Mouse (Mus musculus): ENCODE results near the gene Mgat4a. TPM values are rescaled to one million over a fixed set of nuclear protein-coding genes. Genes with fewer than 3 reads are reported as not detected.

Gene Mgat4a
- polyA plus RNA-seq, 1 experiment from 2014 or later, result 4.2 TPM

DNA sequence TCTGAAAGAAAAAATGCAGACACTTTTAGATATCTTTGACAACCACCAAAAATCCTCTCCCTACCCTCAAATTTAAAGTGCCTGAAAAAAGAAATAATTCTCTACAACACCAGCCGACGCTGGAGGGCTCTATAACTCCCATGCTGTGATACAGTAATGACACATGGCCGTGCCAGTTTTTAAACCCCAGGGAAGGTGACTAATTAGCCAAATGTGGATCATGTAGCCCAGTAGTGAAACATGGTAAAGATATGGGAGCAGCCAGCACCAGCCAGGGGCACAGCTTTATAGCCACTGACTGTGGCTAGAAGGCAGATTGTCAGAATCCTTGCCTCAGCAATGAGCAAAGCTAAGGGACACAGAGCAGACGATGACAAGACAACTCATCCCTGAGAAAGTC, 19.5 kb upstream of the Mgat4a start:
- no peak overlapping the region for H3K4me3 ChIP-seq
- no peak overlapping the region; the same call in 1 of the 2 replicates for H3K27ac ChIP-seq
- no peak overlapping the region for H3K9ac ChIP-seq
- H3K4me1 ChIP-seq, result peaks cover 1% of the 10 kb centered on the region; the same call in 1 of the 2 replicates
- H3K9me3 ChIP-seq, result no peaks in the 10 kb centered on the region
- H3K36me3 ChIP-seq, result no peaks in the 10 kb centered on the region
- H3K4me2 ChIP-seq (replicated peaks), result no peak overlapping the region
- no peaks in the 10 kb centered on the region for H3K27me3 ChIP-seq (replicated peaks)
- WGBS, result 85% methylated on average over 4 of the region's 4 CpGs
- no peak for ATAC-seq (ENCODE audit: low FRiP score, low read depth)

DNA sequence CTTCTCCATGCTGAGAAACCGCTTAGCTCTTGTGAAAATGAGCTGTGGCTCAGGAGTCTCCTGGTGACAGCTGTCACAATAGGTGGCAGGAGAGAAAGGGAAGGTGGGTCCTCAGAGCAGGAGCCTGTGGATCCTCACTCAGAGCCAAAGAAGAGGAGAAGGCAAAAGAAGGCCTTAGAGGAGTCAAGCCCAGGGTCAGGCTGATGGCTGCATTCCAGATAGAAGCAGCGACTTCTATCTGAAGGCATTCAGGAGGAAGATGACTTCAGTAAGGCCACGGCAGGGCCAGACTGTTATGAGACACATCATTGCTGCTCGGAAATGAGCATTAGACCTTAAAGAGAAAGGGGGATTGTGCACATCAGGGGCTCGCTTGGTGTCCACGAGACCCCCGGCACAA, 11.2 kb upstream of the Mgat4a start:
- Histone ChIP-seq H3K4me2 (replicated peaks) (no peak overlapping the region), H3K36me3 (no peaks in the 10 kb centered on the region), H3K4me1 (no peaks in the 10 kb centered on the region), H3K9me3 (no peaks in the 10 kb centered on the region), H3K27ac (no peak overlapping the region), H3K9ac (no peak overlapping the region), H3K27me3 (replicated peaks) (no peaks in the 10 kb centered on the region), H3K4me3 (no peak overlapping the region)
- 89% methylated on average over 7 of the region's 7 CpGs for WGBS
- no peak for ATAC-seq (ENCODE audit: low FRiP score, low read depth)

DNA sequence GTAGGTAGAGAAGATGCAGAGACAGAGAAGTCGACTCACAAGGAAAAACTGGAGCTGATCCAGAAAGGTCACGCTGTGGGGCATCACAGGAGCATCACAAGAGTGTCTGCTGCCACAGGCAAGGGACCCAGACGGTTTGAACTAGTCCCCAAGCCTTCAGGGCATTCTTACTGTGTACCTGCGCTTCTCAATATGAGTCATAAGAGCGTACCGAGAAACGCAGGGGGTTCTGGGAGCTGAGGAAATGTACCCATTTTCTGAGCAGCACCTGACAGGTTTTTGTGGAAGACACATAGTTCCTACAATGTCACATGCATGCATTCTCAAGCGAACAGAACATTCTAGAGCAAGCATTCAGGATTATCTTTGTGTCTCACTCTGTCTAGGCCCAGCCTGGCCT, 8.7 kb upstream of the Mgat4a start:
- H3K4me1 ChIP-seq, result no peaks in the 10 kb centered on the region
- H3K9ac ChIP-seq, result no peak overlapping the region
- 89% methylated on average over 8 of the region's 8 CpGs for WGBS
- no peak for ATAC-seq (ENCODE audit: low FRiP score, low read depth)
- H3K27me3 ChIP-seq (replicated peaks), result no peaks in the 10 kb centered on the region
- H3K4me2 ChIP-seq (replicated peaks), result no peak overlapping the region
- no peak overlapping the region for H3K4me3 ChIP-seq
- H3K36me3 ChIP-seq, result no peaks in the 10 kb centered on the region
- H3K9me3 ChIP-seq, result no peaks in the 10 kb centered on the region
- H3K27ac ChIP-seq, result no peak overlapping the region

DNA sequence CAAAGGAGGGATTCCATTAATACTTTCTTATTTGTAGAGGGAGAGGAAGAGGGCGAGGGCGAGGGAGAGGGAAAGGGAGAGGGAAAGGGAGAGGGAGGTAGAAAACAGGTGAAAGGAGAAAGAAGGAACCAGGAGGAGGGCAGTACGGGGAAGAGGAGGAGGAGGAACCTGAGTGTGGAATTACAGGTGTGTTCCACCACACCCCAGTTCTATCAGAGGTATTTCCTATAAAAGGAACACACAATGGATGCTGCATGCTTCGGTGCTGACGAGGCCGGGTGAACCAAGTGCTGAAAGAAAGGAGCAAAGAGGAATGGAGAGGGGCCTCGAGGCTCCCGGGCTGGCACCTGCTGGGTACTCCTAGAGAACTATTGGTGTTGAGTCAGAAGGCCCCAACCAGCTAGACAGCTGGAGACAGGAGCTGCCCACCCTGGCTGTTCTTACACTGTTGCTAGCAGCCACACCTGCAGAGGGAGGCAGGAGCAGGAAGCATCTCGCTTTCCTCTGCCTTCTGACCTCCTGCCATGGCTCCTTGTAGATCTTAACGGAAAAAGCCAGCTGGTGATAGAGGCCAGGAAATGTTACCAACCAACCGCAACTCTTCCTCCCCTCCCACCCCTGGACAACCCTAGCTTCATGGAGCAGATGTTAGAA, 5.7 kb upstream of the Mgat4a start:
- H3K4me1 ChIP-seq, result peaks cover 4% of the 10 kb centered on the region; the same call in 1 of the 2 replicates
- H3K9me3 ChIP-seq, result no peaks in the 10 kb centered on the region
- H3K36me3 ChIP-seq, result no peaks in the 10 kb centered on the region
- 80% methylated on average over 11 of the region's 11 CpGs for WGBS
- no peak for ATAC-seq (ENCODE audit: low FRiP score, low read depth)
- peaks cover 6% of the 10 kb centered on the region for H3K27me3 ChIP-seq (replicated peaks)
- no peak overlapping the region for H3K27ac ChIP-seq
- no peak overlapping the region for H3K4me3 ChIP-seq
- H3K9ac ChIP-seq, result no peak overlapping the region
- H3K4me2 ChIP-seq (replicated peaks), result no peak overlapping the region

DNA sequence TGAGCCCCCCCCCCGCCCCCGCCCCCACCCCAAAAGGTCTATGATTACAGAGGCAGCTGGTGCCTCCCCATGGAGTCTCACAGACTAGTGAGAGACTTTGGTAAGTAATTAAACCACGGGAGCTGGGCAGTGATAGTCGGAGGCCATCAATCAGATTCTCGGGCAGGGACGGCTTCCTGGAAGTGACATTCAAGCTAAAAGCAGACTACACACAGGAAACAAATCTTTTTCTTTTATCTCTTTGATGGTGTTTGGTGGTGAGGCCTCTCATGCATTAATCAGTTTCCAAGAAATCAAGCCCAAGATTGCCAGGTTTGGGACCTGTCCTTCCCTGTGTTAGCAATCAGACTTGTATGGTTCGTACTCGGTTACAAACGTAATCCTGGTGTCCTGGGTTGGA, 3.4 kb upstream of the Mgat4a start:
- Histone ChIP-seq H3K9ac (no peak overlapping the region), H3K36me3 (no peaks in the 10 kb centered on the region), H3K4me3 (no peak overlapping the region), H3K4me1 (peaks cover 4% of the 10 kb centered on the region; the same call in 1 of the 2 replicates), H3K4me2 (replicated peaks) (no peak overlapping the region), H3K27me3 (replicated peaks) (peaks cover 6% of the 10 kb centered on the region), H3K9me3 (no peaks in the 10 kb centered on the region), H3K27ac (no peak overlapping the region)
- 23% methylated on average over 9 of the region's 9 CpGs for WGBS
- no peak for ATAC-seq (ENCODE audit: low FRiP score, low read depth)

DNA sequence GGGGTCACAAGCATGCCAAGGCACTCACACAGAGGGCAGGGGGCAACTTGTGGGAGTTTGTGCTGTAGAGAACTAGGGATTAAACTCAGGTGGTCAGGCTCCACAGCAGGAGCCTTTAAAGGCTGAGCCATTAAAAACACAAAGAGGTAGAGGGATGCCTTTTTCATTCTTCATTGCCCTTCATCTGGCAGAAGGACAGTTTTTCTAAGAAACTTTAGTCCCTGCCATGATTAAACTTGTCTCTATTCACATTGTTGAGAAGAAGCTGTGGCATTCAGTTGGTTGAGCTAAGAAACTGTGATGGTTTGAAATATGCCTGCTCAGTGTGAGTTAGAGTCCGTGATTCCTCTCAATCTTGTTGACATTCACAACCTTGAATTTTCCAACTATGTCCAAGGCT, 2.2 kb upstream of the Mgat4a start:
- 28% methylated on average over 1 of the region's 1 CpGs for WGBS
- Histone ChIP-seq H3K4me3 (no peak overlapping the region), H3K27me3 (replicated peaks) (peaks cover 6% of the 10 kb centered on the region), H3K36me3 (no peaks in the 10 kb centered on the region), H3K27ac (no peak overlapping the region), H3K4me1 (peaks cover 4% of the 10 kb centered on the region; the same call in 1 of the 2 replicates), H3K9ac (no peak overlapping the region), H3K9me3 (no peaks in the 10 kb centered on the region), H3K4me2 (replicated peaks) (no peak overlapping the region)
- no peak for ATAC-seq (ENCODE audit: low FRiP score, low read depth)

DNA sequence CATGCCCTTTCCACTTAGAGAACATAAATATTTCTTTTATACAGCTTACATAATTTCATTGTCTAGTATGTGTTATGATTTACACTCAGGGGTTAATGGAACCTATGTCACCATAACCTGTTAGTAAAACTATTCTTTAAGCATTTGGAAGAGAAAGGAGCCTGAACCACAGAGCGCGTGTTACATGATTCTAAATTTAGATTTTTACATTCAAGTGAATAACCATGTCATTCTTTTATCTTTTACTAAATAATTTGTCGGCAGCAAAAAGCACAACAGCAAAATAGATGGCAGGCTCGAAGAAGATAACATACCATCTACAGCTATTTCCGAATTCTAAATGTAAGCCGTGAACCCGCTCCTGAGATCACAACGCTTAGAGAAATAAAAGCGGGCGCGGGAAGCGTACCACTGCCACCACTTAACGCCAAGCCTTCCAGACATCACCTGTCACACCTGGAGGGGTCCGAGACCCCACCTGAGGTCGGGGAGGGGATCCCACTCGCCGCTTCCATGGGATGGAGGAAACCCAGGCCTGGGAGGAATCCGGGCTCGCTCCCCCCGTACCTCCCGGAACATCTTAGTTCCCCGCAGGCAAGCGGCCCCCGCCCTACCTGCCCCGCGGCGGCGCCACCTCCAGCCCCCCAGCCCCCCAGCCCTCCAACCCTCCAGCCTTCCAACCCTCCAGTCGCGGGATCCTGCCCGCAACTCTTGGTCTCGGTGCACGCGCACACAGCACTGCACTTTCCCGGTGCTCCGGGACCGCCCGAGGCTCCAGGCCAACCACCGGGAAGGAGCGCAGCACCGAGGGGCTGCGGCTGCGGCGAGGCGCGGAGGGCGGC, 627 bp downstream of the Mgat4a start:
- no peaks in the 10 kb centered on the region for H3K9me3 ChIP-seq
- no peak overlapping the region for H3K27ac ChIP-seq
- peaks cover 6% of the 10 kb centered on the region for H3K27me3 ChIP-seq (replicated peaks)
- WGBS, result 4% methylated on average over 47 of the region's 47 CpGs
- peak overlapping the region; percentile 97 for H3K4me2 ChIP-seq (replicated peaks)
- H3K36me3 ChIP-seq, result no peaks in the 10 kb centered on the region
- peak; percentile 76 for ATAC-seq (ENCODE audit: low FRiP score, low read depth)
- H3K4me3 ChIP-seq, result peak overlapping the region; percentile 70
- peaks cover 4% of the 10 kb centered on the region; the same call in 1 of the 2 replicates for H3K4me1 ChIP-seq
- H3K9ac ChIP-seq, result peak overlapping the region; percentile 74

DNA sequence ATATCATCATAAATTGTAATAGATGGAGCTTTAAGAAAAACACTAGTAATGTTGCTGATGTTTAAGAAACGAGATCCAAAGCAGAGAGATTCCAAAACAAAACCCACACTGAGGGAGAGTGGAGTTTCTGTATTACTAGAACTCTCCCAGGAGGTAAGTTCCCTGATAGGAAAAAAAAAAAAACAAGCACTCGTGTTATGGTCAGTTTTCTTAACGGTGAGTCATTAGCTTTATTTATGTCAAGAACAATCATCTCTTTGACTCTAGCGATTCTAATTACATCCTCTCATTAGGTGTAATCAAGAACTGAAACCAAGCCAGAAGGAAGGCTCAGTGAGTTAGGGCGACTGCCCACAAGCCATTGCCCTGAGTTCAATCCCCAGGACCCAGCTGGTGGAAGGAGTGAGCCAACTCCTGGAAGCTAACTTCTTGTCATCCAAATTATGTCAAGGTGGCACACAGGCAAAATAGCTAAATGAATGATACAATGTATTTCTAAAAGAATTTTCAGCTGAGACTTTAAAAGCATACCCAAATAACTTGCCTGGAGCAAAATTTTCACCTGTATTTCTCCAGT, 6.2 kb downstream of the Mgat4a start:
- H3K36me3 ChIP-seq, result no peaks in the 10 kb centered on the region
- no peaks in the 10 kb centered on the region for H3K9me3 ChIP-seq
- no peaks in the 10 kb centered on the region for H3K27me3 ChIP-seq (replicated peaks)
- WGBS, result 33% methylated on average over 5 of the region's 5 CpGs
- no peak for ATAC-seq (ENCODE audit: low FRiP score, low read depth)
- no peak overlapping the region for H3K4me2 ChIP-seq (replicated peaks)
- H3K4me1 ChIP-seq, result no peaks in the 10 kb centered on the region
- H3K9ac ChIP-seq, result no peak overlapping the region
- H3K27ac ChIP-seq, result no peak overlapping the region
- no peak overlapping the region for H3K4me3 ChIP-seq

DNA sequence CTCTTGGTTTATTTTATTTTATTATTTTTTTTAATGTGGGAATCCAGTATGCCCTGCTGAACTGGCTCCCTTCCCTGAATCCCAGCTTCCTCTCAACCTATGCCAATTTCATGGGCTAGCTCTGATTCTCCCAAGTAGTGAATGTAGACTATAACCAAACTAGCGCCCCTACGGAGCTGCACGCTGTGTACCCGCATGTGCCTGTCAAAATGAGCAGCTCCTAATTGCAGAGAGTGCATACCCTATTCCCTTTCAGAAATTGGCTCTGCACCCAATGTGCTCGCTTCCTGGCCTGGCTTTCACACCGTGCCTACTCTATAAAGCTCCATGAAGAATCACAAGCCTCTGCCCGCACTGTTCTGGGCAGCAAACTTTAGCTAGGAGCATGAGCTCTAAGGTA, 7.6 kb downstream of the Mgat4a start:
- WGBS, result 91% methylated on average over 7 of the region's 7 CpGs

DNA sequence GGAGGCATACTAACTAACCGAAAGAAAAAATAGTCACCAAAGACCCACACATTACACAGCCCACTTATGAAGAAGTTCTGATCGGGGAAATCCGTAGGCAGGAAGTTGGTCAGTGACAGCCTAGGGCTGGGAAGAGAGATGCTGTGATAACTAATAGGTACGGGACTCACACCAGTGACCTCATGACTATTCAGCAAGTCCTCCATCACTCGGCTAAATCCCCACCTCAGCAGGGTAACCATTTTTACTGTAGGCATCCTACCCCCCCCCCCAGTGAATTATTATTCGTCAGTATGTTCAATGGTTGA, 8.3 kb downstream of the Mgat4a start:
- Histone ChIP-seq H3K4me3 (no peak overlapping the region), H3K36me3 (no peaks in the 10 kb centered on the region)

More for the DNA sequence above, 7.6 kb downstream of the Mgat4a start:
- no peaks in the 10 kb centered on the region for H3K9me3 ChIP-seq
- H3K27me3 ChIP-seq (replicated peaks), result no peaks in the 10 kb centered on the region
- H3K36me3 ChIP-seq, result no peaks in the 10 kb centered on the region
- no peak for ATAC-seq (ENCODE audit: low FRiP score, low read depth)
- no peak overlapping the region for H3K4me2 ChIP-seq (replicated peaks)
- no peak overlapping the region for H3K4me3 ChIP-seq
- no peaks in the 10 kb centered on the region for H3K4me1 ChIP-seq
- no peak overlapping the region for H3K27ac ChIP-seq
- H3K9ac ChIP-seq, result no peak overlapping the region

DNA sequence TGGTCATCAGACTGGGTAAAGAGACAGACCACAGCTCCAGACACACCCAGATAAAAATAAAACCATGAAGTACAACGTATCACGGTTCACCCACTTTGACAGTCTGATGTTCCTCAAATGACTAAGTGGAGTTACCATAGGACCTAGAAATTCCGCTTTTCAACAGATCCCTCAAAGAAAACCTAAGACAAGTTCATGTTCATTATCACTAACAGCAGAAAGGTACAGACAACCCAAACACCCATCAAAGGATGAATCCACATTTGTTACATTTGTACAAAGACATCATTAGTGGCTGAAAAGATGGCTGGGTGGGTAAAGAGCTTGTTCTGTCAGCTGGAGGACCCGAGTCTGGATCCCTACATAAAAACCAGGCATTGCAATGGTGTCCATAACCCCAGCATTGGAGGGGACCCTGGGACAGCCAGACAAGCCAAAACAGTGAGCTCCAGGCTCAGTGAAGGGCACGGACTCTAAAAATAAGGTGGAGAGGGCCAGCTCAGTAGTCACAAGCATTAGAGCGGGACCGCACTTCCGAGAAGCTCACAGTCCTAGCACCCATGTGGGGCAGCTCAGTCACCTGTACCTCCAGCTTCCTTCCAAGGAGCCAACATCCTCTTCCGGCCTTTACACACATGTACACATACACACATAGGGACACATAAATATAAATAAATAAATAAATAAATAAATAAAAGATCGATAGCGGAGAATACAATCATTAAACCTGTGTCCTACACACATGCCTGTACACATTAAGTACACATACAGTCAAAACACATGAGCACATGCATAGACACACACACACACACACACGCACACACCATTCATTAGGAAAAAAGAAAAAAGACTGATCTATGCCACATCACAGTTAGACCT, 8.9 kb downstream of the Mgat4a start:
- 93% methylated on average over 12 of the region's 12 CpGs for WGBS
- H3K4me2 ChIP-seq (replicated peaks), result no peak overlapping the region
- H3K36me3 ChIP-seq, result no peaks in the 10 kb centered on the region
- no peaks in the 10 kb centered on the region for H3K27me3 ChIP-seq (replicated peaks)
- no peak overlapping the region for H3K27ac ChIP-seq
- H3K9ac ChIP-seq, result no peak overlapping the region
- H3K4me3 ChIP-seq, result no peak overlapping the region
- H3K4me1 ChIP-seq, result no peaks in the 10 kb centered on the region
- H3K9me3 ChIP-seq, result no peaks in the 10 kb centered on the region
- ATAC-seq (ENCODE audit: low FRiP score, low read depth), result no peak

More for the DNA sequence above, 8.3 kb downstream of the Mgat4a start:
- no peak overlapping the region for H3K4me2 ChIP-seq (replicated peaks)
- 83% methylated on average over 6 of the region's 6 CpGs for WGBS
- H3K27ac ChIP-seq, result no peak overlapping the region
- no peaks in the 10 kb centered on the region for H3K27me3 ChIP-seq (replicated peaks)
- no peak overlapping the region for H3K9ac ChIP-seq
- no peaks in the 10 kb centered on the region for H3K9me3 ChIP-seq
- ATAC-seq (ENCODE audit: low FRiP score, low read depth), result no peak
- H3K4me1 ChIP-seq, result no peaks in the 10 kb centered on the region

DNA sequence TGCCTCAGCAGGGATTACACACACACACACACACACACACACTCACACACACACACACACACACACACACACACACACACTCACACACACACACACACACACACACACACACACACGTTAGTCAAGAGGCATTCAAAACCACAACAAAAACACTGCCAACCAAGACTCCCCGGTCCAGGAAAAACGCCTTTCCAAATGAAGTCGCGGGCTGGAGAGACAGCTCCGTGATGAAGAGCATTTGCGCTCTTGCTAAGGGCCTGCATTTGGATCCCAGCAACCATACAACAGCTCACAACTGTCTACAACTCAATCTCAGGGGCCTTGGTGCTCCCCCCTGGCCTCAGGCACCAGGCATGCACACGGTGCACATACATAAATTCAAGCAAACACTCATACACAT, 10.8 kb downstream of the Mgat4a start:
- no peak for ATAC-seq (ENCODE audit: low FRiP score, low read depth)
- Histone ChIP-seq H3K36me3 (no peaks in the 10 kb centered on the region), H3K27me3 (replicated peaks) (no peaks in the 10 kb centered on the region), H3K27ac (no peak overlapping the region), H3K4me2 (replicated peaks) (no peak overlapping the region), H3K9me3 (no peaks in the 10 kb centered on the region), H3K9ac (no peak overlapping the region), H3K4me1 (no peaks in the 10 kb centered on the region), H3K4me3 (no peak overlapping the region)
- 74% methylated on average over 8 of the region's 8 CpGs for whole genome bisulfite sequencing
